Mouse (Mus musculus) stomach, embryonic 15.5 days (tissue): ENCODE measurements around the gene Tfap4. TPM values are rescaled to one million over a fixed set of nuclear protein-coding genes. Genes with fewer than 3 reads are reported as not detected.
"Not testable (repeated sequence)": the region's sequence is repeated elsewhere in the genome, so short reads cannot be mapped to it uniquely, and the experiment has no call there.

ENCODE experiments used
- ATAC-seq: fragments of 200-750 bp; cut with Nextera tagmentation; 2 replicates; pipeline ENCODE4 v1.8.0; 2017; ENCODE audit warnings: low read depth, moderate number of reproducible peaks, moderate TSS enrichment; ENCODE audit not compliant: insufficient read depth, low FRiP score
- H3K27ac ChIP-seq: fragments of 300-500 bp; sonication (generic); 2 replicates; pipeline ENCODE4 v1.5.1; 2015; ENCODE audit warnings: mild to moderate bottlenecking, inconsistent platforms
- H3K27me3 ChIP-seq: fragments of 300-500 bp; sonication (generic); replicated peaks from 2 replicates; pipeline ENCODE4 v1.6.1; 2015; ENCODE audit warnings: inconsistent platforms
- H3K36me3 ChIP-seq: fragments of 300-500 bp; sonication (generic); 2 replicates; pipeline ENCODE4 v1.6.1; 2015; ENCODE audit warnings: inconsistent platforms
- H3K4me1 ChIP-seq: fragments of 300-500 bp; sonication (generic); 2 replicates; pipeline ENCODE4 v1.6.1; 2015; ENCODE audit warnings: inconsistent platforms
- H3K4me2 ChIP-seq: fragments of 300-500 bp; sonication (generic); 2 replicates; pipeline ENCODE4 v1.6.1; 2015; ENCODE audit warnings: mild to moderate bottlenecking, inconsistent platforms
- H3K4me3 ChIP-seq: fragments of 300-500 bp; sonication (generic); replicated peaks from 2 replicates; pipeline ENCODE4 v1.5.1; 2015; ENCODE audit warnings: inconsistent platforms
- H3K9ac ChIP-seq: fragments of 300-500 bp; sonication (generic); 2 replicates; pipeline ENCODE4 v1.6.1; 2015; ENCODE audit warnings: inconsistent platforms
- H3K9me3 ChIP-seq: fragments of 300-500 bp; sonication (generic); 2 replicates; pipeline ENCODE4 v1.6.1; 2016; ENCODE audit warnings: inconsistent platforms
- WGBS: fragments of 180-500 bp; shearing (Covaris S2); methylation state at CpG from one replicate; pipeline ENCODE4 v1.1.7; 2015; 5-methylcytosine and 5-hydroxymethylcytosine counted together
- polyA plus RNA-seq: library from polyadenylated mRNA; unstranded; fragments of >200 nt; fragmentation: Nextera tagmentation; extraction: Ambion mirVana; gene quantifications from 2 replicates; pipeline ENCODE4 v1.2.1, GENCODE M21; 2015

Gene Tfap4
- polyA plus RNA-seq, 1 experiment from 2014 or later = 20.3 TPM

DNA sequence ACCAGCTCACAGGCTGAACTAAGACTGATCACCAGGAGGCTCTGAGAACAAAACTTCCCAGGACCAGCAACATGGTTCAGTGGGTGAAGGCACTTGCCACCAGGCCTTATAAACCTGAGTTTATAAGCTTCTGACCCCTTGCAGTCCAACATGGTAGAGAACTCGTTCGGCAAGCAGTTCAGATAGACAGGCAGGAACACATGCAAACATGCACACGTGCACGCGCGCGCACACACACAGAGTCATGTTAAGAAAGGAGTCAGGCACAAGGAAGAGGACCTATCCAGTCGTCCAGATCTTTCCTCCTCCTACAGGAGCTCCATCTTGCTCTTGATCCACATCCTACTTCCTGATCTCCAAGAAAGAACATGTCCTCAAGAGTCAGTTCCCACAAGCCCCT is 12.8 kb downstream of the Tfap4 start:
- H3K27ac ChIP-seq = no peak overlapping the region
- no peak overlapping the region for H3K4me3 ChIP-seq
- H3K27me3 ChIP-seq = no peaks in the 10 kb centered on the region
- H3K4me2 ChIP-seq = no peak overlapping the region
- WGBS = 89% methylated on average over 8 of the region's 8 CpGs
- H3K36me3 ChIP-seq = peaks cover 27% of the 10 kb centered on the region; the same call in 1 of the 2 replicates
- peaks cover 7% of the 10 kb centered on the region; the same call in 1 of the 2 replicates for H3K4me1 ChIP-seq
- H3K9ac ChIP-seq = no peak overlapping the region
- ATAC-seq = no peak
- no peaks in the 10 kb centered on the region for H3K9me3 ChIP-seq

- ATAC-seq = no peak
- H3K4me2 ChIP-seq = no peak overlapping the region
- no peak overlapping the region for H3K9ac ChIP-seq
- no peaks in the 10 kb centered on the region for H3K27me3 ChIP-seq
- whole genome bisulfite sequencing = 72% methylated on average over 9 of the region's 9 CpGs
- H3K4me1 ChIP-seq = no peaks in the 10 kb centered on the region
- no peak overlapping the region for H3K4me3 ChIP-seq
- peaks cover 22% of the 10 kb centered on the region; the same call in 1 of the 2 replicates for H3K36me3 ChIP-seq
- H3K27ac ChIP-seq = no peak overlapping the region
- H3K9me3 ChIP-seq = no peaks in the 10 kb centered on the region
These were observed 14.8 kb downstream of the Tfap4 start for GRCm38 (mm10) chr16:4544845-4545244.

- no peaks in the 10 kb centered on the region for H3K4me1 ChIP-seq
- no peak overlapping the region for H3K4me3 ChIP-seq
- H3K9ac ChIP-seq = no peak overlapping the region
- H3K27ac ChIP-seq = no peak overlapping the region
- H3K4me2 ChIP-seq = no peak overlapping the region
- H3K27me3 ChIP-seq = no peaks in the 10 kb centered on the region
- peaks cover 14% of the 10 kb centered on the region; the same call in 1 of the 2 replicates for H3K36me3 ChIP-seq
- ATAC-seq = no peak
- H3K9me3 ChIP-seq = no peaks in the 10 kb centered on the region
- WGBS = 69% methylated on average over 3 of the region's 3 CpGs
These were observed 16.4 kb downstream of the Tfap4 start for GRCm38 (mm10) chr16:4543266-4543665.

GRCm38 (mm10) chr16:4542236-4542774 is 17.3 kb downstream of the Tfap4 start:
- no peak overlapping the region for H3K9ac ChIP-seq
- peak overlapping the region; percentile 6; the same call in 1 of the 2 replicates for H3K27ac ChIP-seq
- H3K9me3 ChIP-seq = no peaks in the 10 kb centered on the region
- ATAC-seq = no peak
- WGBS = 39% methylated on average over 7 of the region's 7 CpGs
- H3K4me1 ChIP-seq = no peaks in the 10 kb centered on the region
- no peaks in the 10 kb centered on the region for H3K27me3 ChIP-seq
- peak overlapping the region; percentile 48; the same call in 1 of the 2 replicates for H3K4me3 ChIP-seq
- peak overlapping the region; percentile 36 for H3K4me2 ChIP-seq
- H3K36me3 ChIP-seq = peaks cover 12% of the 10 kb centered on the region; the same call in 1 of the 2 replicates

GRCm38 (mm10) chr16:4541501-4542198 is 18.0 kb downstream of the Tfap4 start, which contains the start of gene Srl:
TSS of gene Srl (minus strand) at chr16:4541816.
- Histone ChIP-seq H3K36me3 (peaks cover 7% of the 10 kb centered on the region; the same call in 1 of the 2 replicates), H3K27ac (peak within 1 kb of the TSS; percentile 28), H3K4me3 (peak within 1 kb of the TSS; percentile 48), H3K4me1 (no peaks in the 10 kb centered on the region), H3K27me3 (no peaks in the 10 kb centered on the region), H3K4me2 (peak within 1 kb of the TSS; percentile 56), H3K9ac (no peak within 1 kb of the TSS), H3K9me3 (no peaks in the 10 kb centered on the region)
- peak; percentile 97 for ATAC-seq
- under 1% methylated on average over 43 of the region's 43 CpGs for WGBS

- peaks cover 7% of the 10 kb centered on the region; the same call in 1 of the 2 replicates for H3K36me3 ChIP-seq
- H3K9me3 ChIP-seq = no peaks in the 10 kb centered on the region
- H3K27ac ChIP-seq = no peak overlapping the region
- no peaks in the 10 kb centered on the region for H3K4me1 ChIP-seq
- 61% methylated on average over 4 of the region's 4 CpGs for WGBS
- H3K4me3 ChIP-seq = peak overlapping the region; percentile 48
- no peak for ATAC-seq
- H3K9ac ChIP-seq = no peak overlapping the region
- no peaks in the 10 kb centered on the region for H3K27me3 ChIP-seq
- H3K4me2 ChIP-seq = peak overlapping the region; percentile 56
These were observed 18.6 kb downstream of the Tfap4 start for GRCm38 (mm10) chr16:4541033-4541432.

DNA sequence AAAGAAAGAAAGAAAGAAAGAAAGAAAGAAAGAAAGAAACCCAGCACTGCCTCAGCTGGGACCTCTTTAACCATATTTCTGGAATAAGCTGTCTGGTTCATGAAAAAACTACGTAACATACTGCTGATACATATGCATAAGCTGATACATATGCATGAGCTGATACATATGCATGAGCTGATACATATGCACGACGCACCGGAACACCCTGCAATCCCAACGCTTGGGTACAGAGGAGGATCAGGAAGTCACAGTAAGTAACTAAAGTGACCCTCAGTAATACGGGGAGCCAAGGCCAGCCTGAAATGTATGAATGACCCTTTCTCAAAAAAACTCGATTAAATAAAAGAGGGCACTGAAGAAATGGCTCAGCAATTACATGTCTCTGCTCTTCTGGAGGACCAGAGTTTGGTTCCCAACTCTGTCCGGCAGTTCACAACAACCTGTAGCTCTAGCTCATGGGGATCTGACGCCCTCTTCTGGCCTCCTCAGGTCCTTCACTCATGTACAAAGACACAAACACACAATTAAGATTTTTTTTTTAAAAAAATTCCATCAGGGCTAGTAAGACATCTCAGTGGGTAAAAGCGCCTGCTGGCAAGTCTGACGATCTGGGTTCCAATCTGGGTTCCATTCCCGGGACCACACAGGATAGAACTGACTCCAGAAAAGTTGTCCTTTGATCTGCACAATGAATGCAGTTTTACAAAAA is 19.4 kb downstream of the Tfap4 start:
- Histone ChIP-seq H3K9ac (no peak overlapping the region), H3K9me3 (no peaks in the 10 kb centered on the region), H3K36me3 (peaks cover 4% of the 10 kb centered on the region; the same call in 1 of the 2 replicates), H3K27me3 (no peaks in the 10 kb centered on the region), H3K27ac (no peak overlapping the region), H3K4me3 (no peak overlapping the region), H3K4me2 (no peak overlapping the region), H3K4me1 (no peaks in the 10 kb centered on the region)
- ATAC-seq = no peak
- 87% methylated on average over 12 of the region's 12 CpGs for WGBS

DNA sequence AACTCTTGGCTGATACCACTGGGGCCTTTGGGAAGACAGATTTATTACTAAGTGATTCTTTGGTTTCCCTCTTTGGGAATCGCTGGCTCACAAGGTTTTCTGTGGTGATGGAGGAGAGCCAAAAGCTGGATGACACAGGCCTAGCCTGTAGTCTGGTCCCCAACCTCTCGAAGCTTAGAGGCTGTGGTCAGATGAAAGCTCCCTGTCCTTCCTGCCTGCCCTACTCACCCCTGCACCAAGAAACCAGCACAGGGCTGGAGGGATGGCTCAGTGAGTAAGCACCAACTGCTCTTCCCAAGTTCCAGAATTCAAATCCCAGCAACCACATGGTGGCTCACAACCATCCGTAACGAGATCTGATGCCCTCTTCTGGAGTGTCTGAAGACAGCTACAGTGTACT is 20.1 kb downstream of the Tfap4 start:
- Histone ChIP-seq H3K4me1 (no peaks in the 10 kb centered on the region), H3K4me2 (no peak overlapping the region), H3K9me3 (no peaks in the 10 kb centered on the region), H3K4me3 (no peak overlapping the region), H3K9ac (no peak overlapping the region), H3K27ac (no peak overlapping the region), H3K36me3 (no peaks in the 10 kb centered on the region), H3K27me3 (no peaks in the 10 kb centered on the region)
- no peak for ATAC-seq
- WGBS = 82% methylated on average over 4 of the region's 4 CpGs

DNA sequence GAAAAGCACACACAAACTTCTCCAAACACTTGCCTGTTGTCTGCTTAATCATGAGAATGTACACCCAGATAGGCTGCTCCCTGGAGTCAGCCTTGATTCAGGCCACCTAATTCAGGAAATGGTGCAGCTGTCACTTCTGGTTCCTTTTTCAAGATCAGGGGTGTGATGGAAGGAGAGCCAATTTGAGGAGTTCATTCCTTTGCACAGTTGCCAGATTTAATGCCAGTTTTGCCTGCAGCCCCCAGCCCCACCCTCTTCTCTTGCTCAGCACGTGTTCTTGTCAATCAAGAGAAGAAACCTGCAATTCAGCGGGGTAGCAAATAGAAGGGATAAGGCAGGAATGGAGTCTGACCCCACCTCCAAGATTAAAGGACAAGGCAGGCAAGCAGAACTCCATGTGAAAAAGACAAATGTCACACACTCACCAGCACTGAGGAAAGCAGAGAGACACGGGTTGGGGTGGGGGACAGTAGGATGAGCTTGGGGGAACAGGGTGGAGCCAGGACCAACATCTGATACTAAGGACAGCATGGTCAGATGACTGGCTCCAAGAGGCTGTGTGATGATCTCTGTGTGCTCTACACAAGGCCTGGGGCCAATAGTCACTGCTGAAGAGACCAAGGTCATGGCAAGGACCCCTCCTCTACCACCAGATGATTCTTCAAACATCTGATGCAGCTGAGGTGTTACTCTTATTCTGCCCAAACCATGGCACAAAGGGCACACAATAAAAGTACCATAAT is 21.9 kb downstream of the Tfap4 start:
- Histone ChIP-seq H3K9me3 (no peaks in the 10 kb centered on the region), H3K4me1 (no peaks in the 10 kb centered on the region), H3K4me2 (no peak overlapping the region), H3K27me3 (no peaks in the 10 kb centered on the region), H3K4me3 (no peak overlapping the region), H3K36me3 (no peaks in the 10 kb centered on the region), H3K9ac (no peak overlapping the region), H3K27ac (no peak overlapping the region)
- no peak for ATAC-seq
- WGBS = 43% methylated on average over 3 of the region's 3 CpGs

DNA sequence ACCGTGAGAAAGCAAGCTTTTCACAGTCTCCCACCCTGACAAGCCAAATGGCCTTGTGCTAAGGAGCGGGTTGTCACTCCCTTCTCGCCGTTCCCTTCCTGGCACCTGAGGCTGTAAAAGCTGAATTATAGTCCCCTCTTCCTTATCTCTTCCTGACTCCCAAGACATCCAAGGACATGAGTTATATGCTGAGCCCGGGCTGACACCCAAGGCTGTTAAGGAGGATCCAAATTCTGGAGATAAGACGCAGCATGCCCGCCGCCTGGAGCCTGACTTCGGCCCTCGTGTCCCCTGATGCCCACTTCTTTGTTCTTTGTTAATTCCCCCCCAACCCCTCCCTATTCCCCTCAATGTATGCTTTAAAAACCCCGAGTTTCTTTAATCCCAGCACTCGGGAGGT is 32.3 kb downstream of the Tfap4 start:
- not testable (repeated sequence) for H3K27me3 ChIP-seq, ATAC-seq, H3K4me3 ChIP-seq, H3K4me1 ChIP-seq, H3K4me2 ChIP-seq, H3K36me3 ChIP-seq, H3K27ac ChIP-seq, H3K9ac ChIP-seq, H3K9me3 ChIP-seq
- WGBS = 90% methylated on average over 12 of the region's 12 CpGs

DNA sequence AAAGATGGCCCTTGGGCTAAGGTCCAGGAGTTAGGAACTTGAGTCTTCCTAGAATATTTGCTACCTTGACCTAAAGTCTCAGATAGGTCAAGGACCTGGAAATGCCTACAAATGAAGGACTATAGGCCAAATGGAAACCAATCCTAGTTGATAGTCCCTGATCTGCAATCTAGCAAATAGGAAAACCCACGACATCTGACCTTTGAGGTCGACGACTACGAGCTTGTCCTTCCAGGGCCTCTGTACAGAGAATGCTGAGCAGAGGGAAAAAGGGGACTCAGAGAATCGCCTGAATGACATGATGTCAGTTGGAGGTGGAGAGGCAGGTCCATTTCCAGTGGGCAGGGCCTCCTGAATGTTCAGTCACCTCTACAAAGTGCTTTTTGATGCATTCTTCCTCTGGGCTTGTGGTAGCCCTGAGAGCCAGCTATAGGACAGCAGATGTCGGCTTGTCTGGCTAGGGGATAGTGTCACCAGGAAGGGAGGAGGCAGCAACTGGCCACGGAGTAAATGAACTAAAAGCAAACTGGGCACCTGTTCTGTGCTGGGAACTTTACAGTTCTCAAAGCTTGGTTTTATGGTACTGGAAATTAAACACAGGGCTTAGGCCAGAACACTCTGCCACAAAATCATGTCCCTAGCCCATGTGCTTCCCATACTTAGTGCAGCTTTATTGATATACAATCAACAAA is 36.2 kb downstream of the Tfap4 start:
- no peaks in the 10 kb centered on the region for H3K27me3 ChIP-seq
- H3K9me3 ChIP-seq = no peaks in the 10 kb centered on the region
- no peak overlapping the region for H3K4me3 ChIP-seq
- H3K36me3 ChIP-seq = no peaks in the 10 kb centered on the region
- ATAC-seq = no peak
- no peak overlapping the region for H3K27ac ChIP-seq
- H3K4me1 ChIP-seq = no peaks in the 10 kb centered on the region
- H3K9ac ChIP-seq = no peak overlapping the region
- WGBS = 63% methylated on average over 7 of the region's 7 CpGs
- no peak overlapping the region for H3K4me2 ChIP-seq
